Mouse (Mus musculus): ENCODE measurements around the gene Cadm4.
"Not testable (repeated sequence)": the region's sequence is repeated elsewhere in the genome, so short reads cannot be mapped to it uniquely, and the experiment has no call there.

The Cadm4 gene

DNA sequence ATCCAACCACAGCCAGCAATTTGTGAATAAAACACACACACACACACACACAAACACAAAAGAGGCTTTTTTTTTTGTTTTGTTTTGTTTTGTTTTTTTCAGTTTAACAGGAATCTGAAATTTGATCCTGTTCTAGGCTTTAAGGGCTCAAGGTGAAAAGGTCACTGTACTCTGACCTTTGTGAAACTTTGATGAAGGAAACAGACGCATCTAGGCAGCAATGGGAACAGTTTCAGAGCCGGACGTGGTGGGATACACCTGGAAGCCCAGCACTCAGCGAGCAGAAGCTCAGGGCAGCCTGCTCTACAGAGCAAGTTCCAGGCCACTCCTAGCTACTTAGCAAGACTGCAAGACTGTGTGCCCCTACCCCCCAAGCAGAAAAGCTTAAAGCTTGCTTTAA is 23.0 kb downstream of the Cadm4 start:
- no peak for DNase-seq

DNA sequence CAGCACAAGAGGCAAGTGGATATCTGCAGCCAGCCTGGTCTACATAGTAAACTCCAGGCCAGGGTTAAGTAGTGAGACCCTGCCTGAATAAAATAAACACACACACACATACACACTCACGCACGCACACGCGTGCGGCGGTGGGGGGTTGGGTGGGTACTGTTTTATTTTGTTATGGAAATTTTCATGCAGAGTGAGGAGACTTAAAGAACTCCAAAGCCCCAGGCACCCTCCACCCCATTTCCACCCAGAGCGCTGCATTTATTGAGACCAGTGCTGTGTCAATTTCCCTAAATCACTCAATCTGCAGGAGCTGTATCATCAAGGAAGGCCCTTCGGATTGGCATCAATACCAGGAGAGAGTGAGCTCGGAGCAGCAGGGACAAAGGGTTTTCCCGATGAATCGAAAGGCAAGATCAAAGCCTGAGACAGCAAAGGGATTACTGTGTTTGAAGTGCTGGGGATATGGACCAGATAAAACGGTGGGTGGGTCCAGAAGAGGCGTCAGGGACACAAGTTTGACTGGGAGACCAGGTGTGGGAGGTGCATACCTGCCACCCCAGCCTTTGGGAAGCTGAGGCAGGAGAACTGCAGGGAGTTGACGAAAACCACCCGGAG is 23.7 kb downstream of the Cadm4 start:
- peak; percentile 53 for DNase-seq

DNA sequence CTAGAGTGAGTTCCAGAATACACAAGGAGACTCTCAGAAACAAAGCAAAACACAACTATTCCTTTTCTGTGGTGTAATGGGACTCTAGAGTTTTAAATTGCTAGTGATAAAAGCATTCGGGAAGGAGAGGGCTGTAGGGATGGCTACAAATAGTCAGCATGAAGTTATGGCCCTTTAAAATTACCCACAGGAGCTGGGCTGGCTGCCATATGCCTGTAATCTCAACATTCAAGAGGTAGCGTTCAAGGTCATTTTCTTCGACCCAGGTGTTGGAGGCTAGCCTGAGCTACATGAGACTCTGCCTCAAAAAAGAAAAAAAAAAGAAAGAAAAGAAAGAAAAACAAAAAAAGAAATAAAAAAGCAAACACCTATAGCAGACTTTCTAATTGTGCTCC is 24.2 kb downstream of the Cadm4 start:
- DNase-seq = peak; percentile 56

DNA sequence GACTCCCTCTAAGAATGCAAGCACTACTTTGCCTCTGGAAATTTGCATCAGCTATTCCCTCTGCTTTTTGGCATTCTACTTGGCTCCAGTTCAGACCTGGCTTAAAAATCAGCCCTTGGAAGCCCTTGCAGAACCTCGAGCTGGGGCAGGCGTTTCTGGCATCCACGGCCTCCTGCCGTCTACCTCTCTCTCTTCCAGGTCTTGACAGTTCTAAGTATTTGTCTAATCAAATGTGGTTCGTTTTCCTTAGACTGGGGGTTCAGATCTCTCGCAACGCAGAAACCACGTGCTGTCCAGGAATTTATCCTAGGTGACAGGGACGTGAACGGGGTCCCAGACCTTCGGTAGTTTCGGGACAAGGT is 24.6 kb downstream of the Cadm4 start:
- DNase-seq = peak; percentile 87

DNA sequence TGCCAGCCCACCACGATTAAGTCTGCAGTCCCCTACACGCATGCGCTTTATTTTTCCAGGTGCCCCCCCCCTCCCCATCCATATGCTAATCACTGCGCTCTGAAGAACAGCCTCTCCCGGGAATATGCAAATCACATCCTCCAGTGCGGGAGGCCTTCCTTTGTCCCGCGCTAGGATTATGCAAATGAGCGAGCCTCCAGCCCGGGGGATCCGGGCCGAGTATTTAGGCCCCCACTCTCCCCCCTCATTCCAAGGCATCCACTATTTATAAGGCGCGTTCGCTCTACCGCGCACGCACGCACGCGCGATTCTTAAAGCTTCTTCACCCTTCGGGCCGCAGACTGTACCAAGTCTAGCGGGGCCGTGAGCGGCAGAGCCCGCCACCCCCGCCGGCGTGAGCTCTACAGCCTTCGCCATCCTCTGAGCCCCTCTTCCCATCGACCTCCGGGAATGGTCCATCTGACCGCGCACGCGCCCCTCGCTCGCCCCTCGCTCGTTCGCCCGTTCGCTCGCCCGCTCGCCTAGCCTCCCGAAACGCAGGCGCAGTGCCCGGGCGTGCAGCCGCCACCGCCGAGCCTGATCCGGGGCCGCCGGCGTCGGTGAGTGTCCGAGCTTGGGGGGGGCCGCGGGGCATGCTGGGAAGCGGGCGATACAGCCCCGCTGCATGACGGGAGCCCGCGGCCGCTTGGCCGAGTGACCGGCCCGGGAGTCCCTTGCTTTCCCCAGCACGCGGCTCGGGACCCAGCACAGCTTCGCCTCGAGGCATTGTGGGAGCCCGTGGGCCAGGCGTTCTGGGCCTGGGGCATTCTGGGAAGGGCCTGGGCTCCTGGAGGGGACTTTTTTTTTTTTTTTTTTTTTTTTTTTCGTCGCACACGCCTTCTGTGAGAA is 25.3 kb downstream of the Cadm4 start, which contains the start of gene Zfp428:
Zfp428 (plus strand) TSS at position 169 of the 888 bp plus-strand sequence.
- peak; percentile 91 for DNase-seq

DNA sequence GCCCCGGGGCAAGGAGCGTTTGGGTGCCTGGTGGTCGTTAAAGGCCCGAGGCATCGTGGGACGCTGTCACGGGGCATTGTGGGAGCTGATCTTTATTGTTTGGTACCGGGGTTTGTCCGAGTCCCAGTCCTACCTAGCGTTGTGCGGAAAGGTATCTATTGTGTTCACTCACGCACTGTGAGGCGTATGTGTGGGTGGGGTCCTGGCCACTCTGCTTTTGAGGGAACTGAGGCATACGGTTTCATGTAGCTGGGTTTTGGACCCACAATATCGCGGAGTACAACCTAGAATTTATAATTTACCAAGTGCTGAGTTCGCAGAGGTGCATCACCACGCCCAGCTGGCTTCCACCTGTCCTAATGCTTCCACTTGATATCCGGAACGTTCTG is 25.9 kb downstream of the Cadm4 start:
- no peak for DNase-seq

DNA sequence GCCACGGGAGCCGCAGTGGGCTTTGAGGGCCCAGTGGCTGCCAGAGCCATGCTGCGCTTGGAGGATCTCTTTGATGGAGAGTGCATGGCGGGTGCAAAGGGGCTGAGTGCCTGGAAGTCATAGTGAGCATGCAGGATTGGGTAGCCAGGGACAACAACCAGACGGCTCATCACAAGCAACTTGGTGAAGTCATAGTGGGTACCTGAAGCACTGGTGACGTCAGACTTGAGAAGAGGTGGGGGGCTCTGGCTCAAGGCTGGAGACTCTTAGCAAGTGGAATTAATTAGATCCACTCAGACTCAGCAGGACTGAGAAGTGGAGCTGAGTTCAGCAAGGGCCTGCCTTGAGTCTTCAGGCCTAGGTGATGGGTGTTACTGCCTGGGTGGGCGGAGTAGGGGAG is 30.5 kb downstream of the Cadm4 start, which contains the start of gene AC161166.1:
AC161166.1 (minus strand) TSS at position 101 of the 400 bp plus-strand sequence.
- peak; percentile 11 for DNase-seq

DNA sequence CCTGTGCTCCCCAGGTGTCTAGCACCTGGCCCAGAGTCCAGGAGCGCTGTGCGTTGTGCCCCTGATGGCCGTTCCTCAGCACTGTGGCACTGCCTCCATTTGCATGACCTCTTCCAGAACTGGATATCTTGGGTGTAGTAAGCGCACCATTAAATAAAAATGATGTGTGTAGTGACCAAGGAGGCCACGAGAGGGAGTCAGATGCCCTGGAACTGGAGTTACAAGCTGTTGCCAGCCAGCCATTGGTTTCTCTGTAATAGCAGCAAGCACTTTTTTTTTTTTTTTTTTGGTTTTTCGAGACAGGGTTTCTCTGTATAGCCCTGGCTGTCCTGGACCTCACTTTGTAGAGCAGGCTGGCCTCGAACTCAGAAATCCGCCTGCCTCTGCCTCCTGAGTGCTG is 34.5 kb downstream of the Cadm4 start:
- peak; percentile 63 for DNase-seq

DNA sequence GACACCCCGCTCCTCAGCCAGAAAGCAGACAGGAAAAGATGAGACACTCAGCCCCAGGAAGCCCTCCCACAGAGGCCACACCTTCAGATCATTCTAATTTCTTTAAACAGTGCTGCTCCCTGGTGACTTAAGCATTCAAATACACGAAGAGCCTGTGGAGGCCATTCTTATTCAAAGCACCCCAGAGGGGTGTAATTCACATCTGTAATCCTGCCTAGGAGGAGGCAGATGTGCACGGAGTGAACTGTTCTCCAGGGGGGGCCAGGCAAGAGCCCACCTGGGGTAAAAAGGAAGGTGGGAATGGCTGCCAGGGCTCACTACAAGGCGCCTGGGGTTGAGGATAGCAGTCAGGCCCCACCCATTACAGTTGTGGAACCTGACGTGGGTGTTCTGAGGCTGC is 35.3 kb downstream of the Cadm4 start:
- no peak for DNase-seq

DNA sequence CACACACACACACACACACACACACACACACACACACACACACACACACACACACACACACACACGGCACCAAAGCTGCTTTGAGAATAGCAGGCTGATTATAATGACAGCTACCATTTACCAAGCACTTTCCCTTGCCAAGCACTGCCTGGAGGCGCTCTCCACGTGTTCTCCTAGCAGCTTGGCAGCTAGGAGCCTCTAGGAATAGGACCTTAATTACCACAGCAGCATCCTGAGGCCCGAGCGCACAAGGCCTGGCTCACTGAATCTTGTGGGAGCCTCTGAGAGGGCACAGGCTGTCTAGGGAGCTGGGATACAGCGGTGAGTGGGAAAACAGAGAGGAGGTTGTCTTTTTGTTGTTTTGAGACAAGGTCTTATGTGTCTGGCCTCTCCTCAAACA is 35.8 kb downstream of the Cadm4 start:
- DNase-seq = no peak

DNA sequence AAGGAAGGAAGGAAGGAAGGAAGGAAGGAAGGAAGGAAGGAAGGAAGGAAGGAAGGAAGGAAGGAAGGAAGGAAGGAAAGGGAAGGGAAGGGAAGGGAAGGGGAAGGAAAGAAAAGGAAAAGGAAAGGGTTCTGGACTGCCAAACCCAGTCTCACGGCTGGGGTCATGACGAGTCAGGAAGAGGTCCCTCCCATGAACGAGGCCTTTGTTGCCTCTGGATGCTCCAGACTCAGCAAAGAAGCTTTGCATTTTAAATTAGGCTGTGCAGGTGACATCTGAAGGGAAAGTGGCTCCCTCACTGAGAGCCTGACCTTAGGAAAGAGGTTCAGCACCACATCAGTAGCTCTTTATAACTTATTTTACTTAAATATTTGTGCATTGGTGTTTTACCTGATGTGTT is 37.3 kb downstream of the Cadm4 start:
- no peak for DNase-seq

DNA sequence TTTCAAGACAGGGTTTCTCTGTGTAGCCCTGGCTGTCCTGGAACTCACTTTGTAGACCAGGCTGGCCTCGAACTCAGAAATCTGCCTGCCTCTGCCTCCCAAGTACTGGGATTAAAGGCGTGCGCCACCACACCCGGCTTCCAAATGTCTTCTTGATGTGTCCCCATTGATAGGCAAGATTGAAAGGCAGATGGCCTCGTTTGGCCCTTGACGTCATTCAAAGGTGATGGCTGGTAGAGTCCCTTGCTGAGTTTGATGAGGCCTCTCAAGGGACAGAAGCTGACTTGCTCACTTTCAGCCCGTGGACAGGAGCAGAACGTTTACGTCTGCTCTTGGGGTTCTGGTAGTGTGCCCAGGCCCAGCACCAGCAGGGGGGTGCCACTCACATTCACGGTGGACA is 38.2 kb downstream of the Cadm4 start:
- DNase-seq = not testable (repeated sequence)

DNA sequence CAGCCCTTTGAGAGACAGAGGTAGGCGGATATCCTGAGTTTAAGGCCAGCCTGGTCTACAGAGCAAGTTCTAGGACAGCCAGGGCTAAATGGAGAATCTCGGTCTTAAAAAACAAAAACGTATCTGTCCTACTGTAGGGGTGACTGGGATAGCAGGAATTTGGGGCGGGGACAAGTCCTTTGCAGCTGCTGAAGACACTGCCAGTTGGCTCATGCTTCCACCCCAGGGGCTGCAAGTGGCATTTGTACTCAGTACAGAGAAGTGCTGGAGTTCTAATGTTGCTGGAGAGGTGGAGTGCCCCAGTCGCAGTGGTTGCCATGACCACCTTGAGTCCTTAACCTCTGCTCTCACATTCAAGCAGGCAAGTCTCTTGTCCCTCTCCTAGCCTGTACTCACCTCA is 41.0 kb downstream of the Cadm4 start:
- DNase-seq = no peak

DNA sequence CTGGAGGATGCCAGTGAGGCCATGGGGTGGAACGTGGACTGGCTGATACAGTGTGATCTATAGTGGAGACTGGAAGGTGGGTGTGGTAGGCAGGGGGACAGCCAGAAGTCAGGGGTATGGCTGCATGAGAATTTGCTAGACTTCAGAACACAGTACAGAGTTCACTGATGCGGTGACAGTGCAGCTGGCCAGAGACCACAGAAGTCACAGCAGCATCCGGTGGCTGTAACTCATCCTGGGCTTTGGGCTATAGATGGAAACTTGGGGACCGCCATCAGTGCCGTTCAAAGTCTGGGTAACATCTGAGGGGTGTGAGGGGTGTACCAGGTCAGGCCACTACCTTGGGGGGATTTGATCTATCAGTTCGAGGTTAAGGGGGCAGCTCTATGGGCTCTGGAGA is 41.9 kb downstream of the Cadm4 start:
- no peak for DNase-seq

DNA sequence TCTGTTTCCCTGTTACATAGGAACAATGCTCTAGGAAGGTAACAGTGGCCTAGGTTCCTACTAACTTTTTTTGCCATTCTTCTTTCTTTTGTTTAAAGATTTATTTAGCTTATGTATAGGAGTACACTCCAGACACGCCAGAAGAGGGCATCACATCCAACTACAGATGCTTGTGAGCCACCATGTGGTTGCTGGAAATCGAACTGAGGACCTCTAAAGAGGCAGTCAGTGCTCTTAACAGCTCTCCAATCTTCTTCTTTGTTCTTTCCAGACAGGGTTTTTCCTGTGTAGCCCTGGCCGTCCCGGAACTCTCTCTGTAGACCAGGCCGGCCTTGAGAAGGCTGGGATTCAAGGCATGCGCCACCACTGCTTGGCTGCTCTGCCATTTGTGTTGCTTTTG is 43.2 kb downstream of the Cadm4 start:
- no peak for DNase-seq

DNA sequence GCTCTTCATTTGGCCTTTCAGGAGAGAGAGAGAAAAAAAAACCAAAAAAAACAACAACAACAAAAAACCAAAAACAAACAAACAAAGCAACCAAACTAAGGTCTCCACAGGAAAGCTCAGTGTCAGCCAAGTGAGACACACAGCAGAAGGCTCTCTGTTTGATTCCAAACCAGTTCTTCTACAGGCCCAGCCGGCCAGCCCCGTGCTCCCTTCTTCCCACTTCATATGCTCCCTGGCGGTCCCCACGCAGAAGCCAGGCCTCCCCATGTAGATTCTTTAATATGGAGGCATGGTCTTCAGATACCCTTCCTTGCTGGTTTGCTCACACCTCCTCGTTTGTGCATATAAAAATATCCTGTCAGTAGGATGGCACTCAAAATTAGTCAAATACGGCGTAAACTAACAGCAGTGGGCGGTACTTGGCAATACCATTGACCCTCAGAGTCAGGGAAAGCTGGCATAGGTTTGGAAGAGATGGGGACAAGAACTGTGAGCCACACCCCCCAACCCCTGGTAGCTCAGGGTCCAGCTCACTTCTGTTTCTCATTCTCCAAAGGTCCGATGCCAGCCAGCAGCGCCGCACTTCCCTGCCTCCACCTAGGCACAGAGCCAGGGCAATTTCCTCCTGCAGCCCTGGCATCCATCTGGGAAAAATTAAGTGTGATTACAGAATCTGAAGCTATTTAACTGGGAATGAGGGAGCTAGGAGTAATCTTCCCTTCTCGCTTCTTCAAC is 44.0 kb downstream of the Cadm4 start:
- peak; percentile 81 for DNase-seq

DNA sequence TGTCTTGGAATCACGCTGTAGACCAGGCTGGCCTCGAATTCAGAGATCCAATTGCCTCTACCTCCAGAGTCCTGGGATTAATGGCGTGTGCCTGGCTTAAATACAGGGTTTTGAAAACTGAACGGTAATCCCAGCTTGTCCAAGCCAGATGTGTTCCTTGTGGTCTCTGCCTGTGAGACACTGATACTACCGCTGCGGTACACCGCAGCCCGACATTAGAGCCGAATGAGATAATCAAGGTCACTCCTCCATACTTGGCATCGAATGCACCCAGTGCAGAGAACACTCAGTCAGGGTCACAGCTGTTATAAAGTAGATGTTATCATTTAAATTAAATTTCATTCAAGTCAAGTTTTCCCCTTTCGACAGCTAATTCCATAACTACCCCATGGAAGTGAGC is 47.0 kb downstream of the Cadm4 start:
- no peak for DNase-seq

DNA sequence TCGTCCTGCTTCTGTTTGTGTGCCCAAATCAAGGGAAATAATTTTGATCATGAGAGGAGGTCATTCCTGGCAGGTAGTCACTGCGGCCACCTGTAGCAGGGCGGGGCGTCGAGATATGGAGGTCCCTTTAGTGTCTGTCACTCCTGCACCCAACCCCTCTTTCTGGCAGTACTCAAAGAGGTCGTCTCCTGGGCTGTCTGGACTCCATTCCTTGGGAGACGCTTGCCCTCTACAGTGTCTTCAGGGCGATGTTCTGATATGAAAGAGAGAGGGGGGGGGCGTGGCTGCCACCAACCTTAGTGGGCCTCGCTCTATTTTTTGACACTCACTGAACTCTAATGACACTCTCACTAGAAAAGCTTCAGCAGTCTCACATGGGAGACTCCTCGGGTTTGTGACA is 47.8 kb downstream of the Cadm4 start:
- DNase-seq = peak; percentile 75

DNA sequence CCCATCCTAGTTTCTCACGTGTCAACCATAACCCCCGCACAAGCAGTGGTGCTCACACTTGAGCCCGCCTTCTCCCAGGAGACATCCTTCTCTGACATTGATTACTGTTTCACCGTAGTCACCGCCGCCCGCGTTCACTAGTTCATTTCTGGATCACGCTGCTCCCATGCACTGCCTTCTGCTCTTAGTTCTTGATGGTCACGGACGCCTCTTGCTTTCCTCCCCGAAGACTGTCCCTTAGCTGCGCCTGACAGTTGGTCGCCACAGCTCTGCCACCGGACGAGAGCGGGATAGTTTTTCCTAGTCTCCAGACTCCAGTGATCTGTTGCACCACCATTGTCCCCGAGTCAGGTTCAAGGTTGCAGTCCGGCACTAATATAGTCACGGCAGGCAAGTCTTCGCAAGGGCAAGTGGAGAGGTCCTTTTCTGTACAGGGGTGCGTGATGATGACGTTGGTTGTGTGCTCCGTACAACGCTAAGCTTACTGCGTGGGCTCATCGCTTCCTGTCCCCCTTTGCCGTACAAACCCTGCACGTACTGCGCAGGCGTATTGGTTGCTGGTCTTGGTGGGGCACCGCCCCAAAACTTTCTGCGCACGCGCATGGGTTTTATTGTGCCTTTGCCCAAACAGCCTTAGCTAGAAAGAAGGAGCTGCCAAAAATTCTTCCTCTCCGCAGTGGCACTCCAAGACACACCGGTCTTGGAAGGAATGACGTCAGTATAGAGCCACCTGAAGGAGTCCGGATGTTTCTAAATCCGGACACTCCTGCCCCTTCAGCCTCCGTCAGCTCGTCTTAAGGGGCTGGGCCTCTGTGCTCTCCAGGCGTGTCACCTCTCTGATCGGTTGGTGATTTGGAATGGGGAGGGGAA is 48.5 kb downstream of the Cadm4 start, which contains the start of gene Irgq:
Irgq (plus strand) TSS at position 628 of the 870 bp plus-strand sequence.
- DNase-seq = peak; percentile 99

DNA sequence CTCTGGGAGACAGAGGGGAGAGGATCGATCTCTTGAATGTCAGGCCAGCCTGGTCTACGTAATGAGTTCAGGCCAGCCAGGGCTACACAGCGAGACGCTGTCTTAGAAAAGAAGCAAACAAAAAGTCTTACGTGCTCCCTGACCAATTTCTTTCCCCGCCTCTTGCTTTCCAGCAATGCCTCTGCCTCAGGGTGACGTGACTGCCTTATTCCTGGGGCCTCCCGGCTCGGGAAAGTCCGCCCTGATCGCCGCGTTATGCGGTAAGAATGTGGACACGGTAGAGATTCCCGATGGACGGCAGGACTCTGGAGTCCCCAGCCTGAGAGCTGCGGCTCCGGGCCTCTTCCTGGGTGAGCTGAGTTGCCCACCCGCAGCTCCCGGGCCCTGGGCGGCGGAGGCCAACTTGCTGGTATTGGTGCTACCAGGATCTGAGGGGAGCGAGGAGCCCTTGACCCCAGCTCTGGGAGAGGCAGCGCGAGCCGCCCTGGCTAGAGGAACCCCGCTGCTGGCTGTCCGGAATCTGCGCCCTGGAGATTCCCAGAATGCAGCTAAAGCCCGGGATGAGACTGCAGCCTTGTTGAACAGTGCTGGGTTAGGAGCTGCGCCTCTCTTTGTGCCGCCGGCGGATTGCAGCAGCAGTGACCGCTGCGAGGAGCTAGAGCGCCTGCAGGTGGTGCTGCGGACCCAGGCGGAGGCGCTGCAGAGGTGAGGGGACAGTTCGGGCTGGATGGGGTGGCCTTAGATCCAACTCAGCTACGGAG is 49.6 kb downstream of the Cadm4 start:
- peak; percentile 84 for DNase-seq

DNA sequence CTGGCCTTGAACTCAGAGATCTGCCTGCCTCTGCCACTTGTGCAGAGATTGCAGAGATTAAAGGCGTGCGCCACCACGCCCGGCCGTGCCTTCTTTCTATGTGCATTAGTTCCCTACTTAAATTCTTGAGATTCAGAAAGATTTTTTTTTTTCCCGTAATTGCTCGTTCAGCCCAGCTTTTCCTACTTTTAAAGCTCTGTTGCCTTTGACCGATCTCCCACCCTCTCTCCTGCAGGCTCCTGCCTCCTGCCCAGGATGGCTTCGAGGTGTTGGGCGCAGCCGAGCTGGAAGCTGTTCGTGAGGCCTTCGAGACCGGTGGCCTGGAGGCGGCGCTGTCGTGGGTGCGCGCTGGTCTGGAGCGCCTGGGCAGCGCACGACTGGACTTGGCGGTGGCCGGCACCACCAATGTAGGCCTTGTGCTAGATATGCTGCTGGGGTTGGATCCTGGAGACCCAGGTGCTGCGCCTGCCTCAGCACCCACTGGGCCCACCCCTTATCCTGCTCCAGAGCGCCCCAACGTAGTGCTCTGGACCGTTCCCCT is 51.3 kb downstream of the Cadm4 start:
- no peak for DNase-seq

DNA sequence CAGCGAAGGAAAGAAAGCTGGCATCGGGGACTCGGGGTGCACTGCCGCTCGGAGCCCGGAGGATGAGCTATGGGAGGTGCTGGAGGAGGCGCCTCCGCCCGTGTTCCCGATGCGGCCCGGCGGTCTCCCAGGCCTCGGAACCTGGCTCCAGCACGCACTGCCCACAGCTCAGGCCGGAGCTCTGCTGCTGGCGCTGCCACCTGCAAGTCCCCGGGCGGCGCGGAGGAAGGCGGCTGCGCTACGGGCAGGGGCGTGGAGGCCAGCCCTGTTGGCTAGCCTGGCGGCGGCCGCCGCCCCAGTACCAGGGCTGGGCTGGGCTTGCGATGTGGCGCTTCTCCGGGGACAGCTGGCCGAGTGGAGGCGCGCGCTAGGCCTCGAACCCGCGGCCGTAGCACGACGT is 52.0 kb downstream of the Cadm4 start:
- no peak for DNase-seq
